In the genomic region with DNA sequence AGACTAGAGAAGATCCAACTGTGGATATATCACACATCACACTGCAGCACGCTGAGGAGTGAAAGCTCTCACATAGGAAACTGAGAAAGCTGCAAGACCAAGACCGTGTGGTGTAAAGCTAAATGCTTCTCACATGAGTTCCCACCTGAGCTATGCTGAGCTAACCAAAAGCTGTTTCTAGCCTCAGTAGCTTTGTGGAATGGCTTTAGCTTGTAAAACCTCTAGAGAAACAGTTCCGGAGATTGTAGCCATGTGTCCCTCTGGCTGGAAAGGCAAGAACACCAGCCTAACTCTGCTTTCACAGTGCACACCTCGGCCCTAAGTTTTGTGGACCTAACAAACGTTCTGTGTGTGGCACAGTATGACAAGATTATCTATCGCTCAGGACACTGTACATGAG, we compare ENCODE assay signal across 12 mouse cellular contexts.
DNase-seq lines count a peak whose midpoint lies in the region; ATAC-seq and TF ChIP-seq lines count a peak whose summit lies in the region.
"Had no signal": no experiment of that assay in that cellular context is flagged by ENCODE, and none has a peak within 500 bp of the region (broad histone marks: within the 10 kb centered on the region; RNA-seq: fewer than 3 reads in every experiment).

No protein-coding gene starts in this region.

- H3K4me1 ChIP-seq in heart, embryonic 15.5 days (replicated peaks), result peaks cover 17% of the 10 kb centered on the region
- peaks cover 12% of the 10 kb centered on the region for H3K4me1 ChIP-seq in limb, embryonic 15.5 days
- H3K4me1 ChIP-seq: megakaryocyte, embryonic 14.5 days had no signal

- no peak for TF ChIP-seq CTCF in brain, embryonic 14.5 days (IDR thresholded peaks at IDR 0.05; ENCODE audit: borderline replicate concordance, extremely low read depth, insufficient read depth, insufficient read length)

- no peak for TF ChIP-seq POLR2A in brain, embryonic 14.5 days (IDR thresholded peaks at IDR 0.05; ENCODE audit: borderline replicate concordance, extremely low read depth, insufficient read depth, insufficient read length, poor library complexity, severe bottlenecking)

- H3K4me3 ChIP-seq in heart, embryonic 15.5 days, result peak overlapping the region; percentile 56
- 0 out of 2 replicates have a peak overlapping the region, but pooled peaks have one; percentile 1 for H3K4me3 ChIP-seq in limb, embryonic 15.5 days
- H3K4me3 ChIP-seq: intestine, embryonic 15.5 days; megakaryocyte, embryonic 14.5 days had no signal

- no peaks in the 10 kb centered on the region for H3K9me3 ChIP-seq in heart, embryonic 15.5 days (replicated peaks)
- H3K9me3 ChIP-seq in limb, embryonic 15.5 days, result no peaks in the 10 kb centered on the region
- H3K9me3 ChIP-seq: intestine, embryonic 15.5 days had no signal

- H3K4me2 ChIP-seq in heart, embryonic 15.5 days, result peak overlapping the region; percentile 79
- no peak overlapping the region for H3K4me2 ChIP-seq in limb, embryonic 15.5 days
- H3K4me2 ChIP-seq: intestine, embryonic 15.5 days had no signal

- ATAC-seq in cerebellum, adult (ENCODE audit: insufficient number of reproducible peaks, low FRiP score, low TSS enrichment), result no peak
- no peak for ATAC-seq in heart, embryonic 15.5 days (replicated peaks; ENCODE audit: insufficient number of reproducible peaks, insufficient read depth, low FRiP score, low read depth)
- no peak for ATAC-seq in limb, embryonic 15.5 days (ENCODE audit: insufficient number of reproducible peaks, low FRiP score, low TSS enrichment, low read depth)
- ATAC-seq in monocyte, adult 5-6 weeks (replicated peaks; ENCODE audit: insufficient number of reproducible peaks, low FRiP score, low TSS enrichment, poor library complexity, severe bottlenecking), result no peak
- ATAC-seq: intestine, embryonic 15.5 days had no signal

- no peak overlapping the region; the same call in 1 of the 2 replicates for H3K9ac ChIP-seq in heart, embryonic 15.5 days
- H3K9ac ChIP-seq in limb, embryonic 15.5 days, result no peak overlapping the region
- H3K9ac ChIP-seq: intestine, embryonic 15.5 days had no signal

- H3K27me3 ChIP-seq in heart, embryonic 15.5 days, result no peaks in the 10 kb centered on the region
- H3K27me3 ChIP-seq in limb, embryonic 15.5 days, result peaks cover 28% of the 10 kb centered on the region
- H3K27me3 ChIP-seq: intestine, embryonic 15.5 days had no signal

- no peak overlapping the region for H3K27ac ChIP-seq in heart, embryonic 15.5 days
- H3K27ac ChIP-seq in limb, embryonic 15.5 days, result no peak overlapping the region
- H3K27ac ChIP-seq: intestine, embryonic 15.5 days had no signal

- DNase-seq in cerebellum, adult 8-10 months, result peak; percentile 29
- DNase-seq in heart, postnatal 10 days, result no peak
- DNase-seq in brain, embryonic 14.5 days (ENCODE audit: low read depth), result peak; percentile 41
- DNase-seq in urinary bladder, postnatal 36 days (ENCODE audit: low spot score in 2 of 2), result no peak
- DNase-seq: cerebellum, adult 9-10 months; kidney, postnatal 25 days had no signal

- H3K36me3 ChIP-seq in heart, embryonic 15.5 days, result no peaks in the 10 kb centered on the region
- H3K36me3 ChIP-seq in limb, embryonic 15.5 days, result no peaks in the 10 kb centered on the region
- H3K36me3 ChIP-seq: intestine, embryonic 15.5 days had no signal

- WGBS in heart, embryonic 15.5 days, result 39% methylated on average over 6 of the region's 6 CpGs
- 43% methylated on average over 6 of the region's 6 CpGs for whole genome bisulfite sequencing in limb, embryonic 15.5 days

- intact Hi-C loops in heart, postnatal 10 days (cut with DNase I), result loop anchor here (10.0 kb wide), 1 partner anchor 285 kb away; no protein-coding TSS in a partner anchor

Comparison
In these comparisons a context has a peak if more than half of its experiments do, and no peak if none do; other contexts are left out.
1. DNase-seq: peak in cerebellum, adult 8-10 months (single experiment) and brain, embryonic 14.5 days (single experiment); none in heart, postnatal 10 days (0 of 2) and urinary bladder, postnatal 36 days (0 of 2).